Mouse (Mus musculus): ENCODE results near the gene Kit.

GRCm38 (mm10) chr5:75596211-75596610, 21.5 kb downstream of the Kit start:
- TF ChIP-seq CTCF (IDR thresholded peaks at IDR 0.05; ENCODE audit: extremely low read depth, insufficient read depth, low read length) (no peak), POLR2A (IDR thresholded peaks at IDR 0.05; ENCODE audit: extremely low read depth, insufficient read depth, low read length) (no peak)

All from cortical plate, adult 2 months (tissue).